Mouse (Mus musculus): ENCODE measurements around the gene Npas3. TPM values are rescaled to one million over a fixed set of nuclear protein-coding genes. Genes with fewer than 3 reads are reported as not detected.

Gene Npas3
- polyA plus RNA-seq, 1 experiment = 0.18 TPM

- Histone ChIP-seq H3K4me2 (ENCODE audit: low read depth) (no peak overlapping the region), H3ac (ENCODE audit: control insufficient read depth, insufficient read length) (no peak overlapping the region), H3K36me3 (ENCODE audit: control insufficient read depth, insufficient read depth) (no peaks in the 10 kb centered on the region), H3K79me2 (ENCODE audit: control insufficient read depth, insufficient read depth) (no peaks in the 10 kb centered on the region), H3K4me3 (no peak overlapping the region), H3K27me3 (ENCODE audit: control insufficient read depth, insufficient read depth, insufficient read length) (no peaks in the 10 kb centered on the region)
- TF ChIP-seq TCF3 (IDR thresholded peaks at IDR 0.05; ENCODE audit: insufficient read length, low read depth) (no peak), TCF12 (IDR thresholded peaks at IDR 0.05; ENCODE audit: insufficient read depth, poor library complexity, severe bottlenecking) (no peak), MYOG (IDR thresholded peaks at IDR 0.05; ENCODE audit: control insufficient read depth in 1 of 3, insufficient read depth in 1 of 3, insufficient read length in 2 of 3, low read depth in 2 of 3) (no peak), MAX (IDR thresholded peaks at IDR 0.05; ENCODE audit: low read depth) (no peak), CEBPB (IDR thresholded peaks at IDR 0.05; ENCODE audit: insufficient read depth, poor library complexity, severe bottlenecking) (no peak), REST (IDR thresholded peaks at IDR 0.05; ENCODE audit: insufficient read depth, insufficient read length) (no peak), POLR2A (IDR thresholded peaks at IDR 0.05; ENCODE audit: insufficient read length, low read depth) (no peak), USF1 (IDR thresholded peaks at IDR 0.05; ENCODE audit: low read depth) (no peak)
Observed at GRCm38 (mm10) chr12:53758356-53758755, 509.9 kb downstream of the Npas3 start.

- H3K4me2 ChIP-seq (ENCODE audit: low read depth) = no peak overlapping the region
- no peak overlapping the region for H3ac ChIP-seq (ENCODE audit: control insufficient read depth, insufficient read length)
- H3K79me2 ChIP-seq (ENCODE audit: control insufficient read depth, insufficient read depth) = no peaks in the 10 kb centered on the region
- H3K36me3 ChIP-seq (ENCODE audit: control insufficient read depth, insufficient read depth) = no peaks in the 10 kb centered on the region
- TF ChIP-seq MAX (IDR thresholded peaks at IDR 0.05; ENCODE audit: low read depth) (no peak), REST (IDR thresholded peaks at IDR 0.05; ENCODE audit: insufficient read depth, insufficient read length) (no peak), MYOG (IDR thresholded peaks at IDR 0.05; ENCODE audit: control insufficient read depth in 1 of 3, insufficient read depth in 1 of 3, insufficient read length in 2 of 3, low read depth in 2 of 3) (no peak), CEBPB (IDR thresholded peaks at IDR 0.05; ENCODE audit: insufficient read depth, poor library complexity, severe bottlenecking) (no peak), USF1 (IDR thresholded peaks at IDR 0.05; ENCODE audit: low read depth) (no peak), POLR2A (IDR thresholded peaks at IDR 0.05; ENCODE audit: insufficient read length, low read depth) (no peak), MYOD1 (IDR thresholded peaks at IDR 0.05; ENCODE audit: control insufficient read depth in 1 of 3, insufficient read length in 2 of 3, low read depth in 2 of 3) (no peak), E2F4 (IDR thresholded peaks at IDR 0.05; ENCODE audit: insufficient read depth) (no peak), POLR2AphosphoS2 (IDR thresholded peaks at IDR 0.05; ENCODE audit: insufficient read length, low read depth) (no peak), TCF12 (IDR thresholded peaks at IDR 0.05; ENCODE audit: insufficient read depth, poor library complexity, severe bottlenecking) (no peak)
- no peak overlapping the region for H3K4me3 ChIP-seq
- H3K27me3 ChIP-seq (ENCODE audit: control insufficient read depth, insufficient read depth, insufficient read length) = no peaks in the 10 kb centered on the region
Observed at GRCm38 (mm10) chr12:53764143-53764542, 515.7 kb downstream of the Npas3 start.

- Histone ChIP-seq H3K4me3 (no peak overlapping the region), H3K27me3 (ENCODE audit: control insufficient read depth, insufficient read depth, insufficient read length) (no peaks in the 10 kb centered on the region), H3ac (ENCODE audit: control insufficient read depth, insufficient read length) (no peak overlapping the region), H3K36me3 (ENCODE audit: control insufficient read depth, insufficient read depth) (no peaks in the 10 kb centered on the region), H3K4me2 (ENCODE audit: low read depth) (no peak overlapping the region), H3K79me2 (ENCODE audit: control insufficient read depth, insufficient read depth) (no peaks in the 10 kb centered on the region)
- no peak for TF ChIP-seq USF1 (IDR thresholded peaks at IDR 0.05; ENCODE audit: low read depth)
- no peak for TF ChIP-seq E2F4 (IDR thresholded peaks at IDR 0.05; ENCODE audit: insufficient read depth)
- no peak for TF ChIP-seq POLR2AphosphoS2 (IDR thresholded peaks at IDR 0.05; ENCODE audit: insufficient read length, low read depth)
- no peak for TF ChIP-seq SRF (IDR thresholded peaks at IDR 0.05; ENCODE audit: control insufficient read depth, insufficient read length, low read depth)
- TF ChIP-seq MAX (IDR thresholded peaks at IDR 0.05; ENCODE audit: low read depth) = no peak
- TF ChIP-seq MYOG (IDR thresholded peaks at IDR 0.05; ENCODE audit: control insufficient read depth in 1 of 3, insufficient read depth in 1 of 3, insufficient read length in 2 of 3, low read depth in 2 of 3) = no peak
- no peak for TF ChIP-seq POLR2A (IDR thresholded peaks at IDR 0.05; ENCODE audit: insufficient read length, low read depth)
- no peak for TF ChIP-seq TCF12 (IDR thresholded peaks at IDR 0.05; ENCODE audit: insufficient read depth, poor library complexity, severe bottlenecking)
- TF ChIP-seq CEBPB (IDR thresholded peaks at IDR 0.05; ENCODE audit: insufficient read depth, poor library complexity, severe bottlenecking) = no peak
- TF ChIP-seq MYOD1 (IDR thresholded peaks at IDR 0.05; ENCODE audit: control insufficient read depth in 1 of 3, insufficient read length in 2 of 3, low read depth in 2 of 3) = no peak
- no peak for TF ChIP-seq REST (IDR thresholded peaks at IDR 0.05; ENCODE audit: insufficient read depth, insufficient read length)
- no peak for TF ChIP-seq TCF3 (IDR thresholded peaks at IDR 0.05; ENCODE audit: insufficient read length, low read depth)
Observed at GRCm38 (mm10) chr12:53768392-53768791, 519.9 kb downstream of the Npas3 start.

- Histone ChIP-seq H3ac (ENCODE audit: control insufficient read depth, insufficient read length) (no peak overlapping the region), H3K36me3 (ENCODE audit: control insufficient read depth, insufficient read depth) (no peaks in the 10 kb centered on the region), H3K79me2 (ENCODE audit: control insufficient read depth, insufficient read depth) (no peaks in the 10 kb centered on the region), H3K4me3 (no peak overlapping the region), H3K4me2 (ENCODE audit: low read depth) (no peak overlapping the region), H3K27me3 (ENCODE audit: control insufficient read depth, insufficient read depth, insufficient read length) (no peaks in the 10 kb centered on the region)
- no peak for TF ChIP-seq MYOD1 (IDR thresholded peaks at IDR 0.05; ENCODE audit: control insufficient read depth in 1 of 3, insufficient read length in 2 of 3, low read depth in 2 of 3)
- TF ChIP-seq SRF (IDR thresholded peaks at IDR 0.05; ENCODE audit: control insufficient read depth, insufficient read length, low read depth) = no peak
- TF ChIP-seq TCF3 (IDR thresholded peaks at IDR 0.05; ENCODE audit: insufficient read length, low read depth) = no peak
- TF ChIP-seq POLR2A (IDR thresholded peaks at IDR 0.05; ENCODE audit: insufficient read length, low read depth) = no peak
- no peak for TF ChIP-seq CEBPB (IDR thresholded peaks at IDR 0.05; ENCODE audit: insufficient read depth, poor library complexity, severe bottlenecking)
- TF ChIP-seq POLR2AphosphoS2 (IDR thresholded peaks at IDR 0.05; ENCODE audit: insufficient read length, low read depth) = no peak
- TF ChIP-seq MYOG (IDR thresholded peaks at IDR 0.05; ENCODE audit: control insufficient read depth in 1 of 3, insufficient read depth in 1 of 3, insufficient read length in 2 of 3, low read depth in 2 of 3) = no peak
- no peak for TF ChIP-seq E2F4 (IDR thresholded peaks at IDR 0.05; ENCODE audit: insufficient read depth)
- no peak for TF ChIP-seq REST (IDR thresholded peaks at IDR 0.05; ENCODE audit: insufficient read depth, insufficient read length)
- no peak for TF ChIP-seq MAX (IDR thresholded peaks at IDR 0.05; ENCODE audit: low read depth)
Observed at GRCm38 (mm10) chr12:53771394-53771936, 523.0 kb downstream of the Npas3 start.
